Mouse (Mus musculus) liver, adult (tissue): ENCODE measurements around the gene Mrpl49.
A peak's percentile ranks its signal among the peaks of the same experiment; 100 is the strongest.

Source experiments
- GATA4 ChIP-seq: IDR thresholded peaks from 2 replicates; pipeline ENCODE4 v1.6.1; 2014; ENCODE audit warnings: mild to moderate bottlenecking, low read length; ENCODE audit not compliant: insufficient replicate concordance

Mrpl49 gene

DNA sequence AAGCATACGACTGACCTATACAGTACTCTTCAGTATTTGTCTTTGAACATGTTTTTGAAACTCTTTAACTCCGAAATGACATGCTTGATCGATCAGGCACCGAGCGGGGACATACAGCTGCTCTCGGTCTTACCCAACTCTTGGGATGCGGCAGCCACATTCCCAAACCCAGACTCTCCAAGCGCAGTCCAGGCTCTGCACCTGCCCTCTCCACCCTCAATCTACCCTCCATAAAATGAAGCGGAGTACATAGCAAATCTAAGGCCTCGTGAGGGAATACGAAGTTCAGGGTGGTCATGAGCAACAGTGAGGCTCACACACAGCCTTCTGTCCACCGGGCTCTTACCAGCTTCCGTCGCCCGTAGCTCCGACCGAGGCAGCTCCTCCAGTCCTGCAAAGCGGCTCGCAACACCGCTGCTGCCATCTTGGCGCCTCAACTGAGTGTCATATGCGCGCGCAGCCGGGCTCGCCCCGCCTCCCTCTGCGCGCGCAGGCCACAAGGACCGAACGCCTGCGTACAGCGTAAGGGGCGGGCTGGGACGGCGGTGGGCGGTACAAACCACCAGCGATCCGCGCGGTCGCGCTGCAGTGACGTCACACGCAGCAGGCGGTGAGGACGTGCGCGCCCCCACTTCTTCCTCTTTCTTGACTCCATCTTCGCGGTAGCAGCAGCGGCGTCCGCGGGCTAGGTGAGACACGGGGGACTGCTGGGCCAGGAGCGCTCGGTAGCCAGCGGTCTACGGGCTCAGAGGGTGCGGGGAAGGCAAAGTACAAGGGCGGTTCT is at the start of gene Mrpl49, which contains the start of gene Fau:
Mrpl49 (minus strand) TSS at position 473 of the 784 bp plus-strand sequence.
Fau (plus strand) TSS at position 532 of the 784 bp plus-strand sequence.
- peak; percentile 61; the same call in 1 of the 2 replicates for TF ChIP-seq GATA4

GRCm38 (mm10) chr19:6105586-6105985 is 48.0 kb upstream of the Mrpl49 start, which contains the start of gene Naaladl1:
Gene Naaladl1, plus strand, starts transcription at chr19:6105782.
- TF ChIP-seq GATA4 = no peak

- TF ChIP-seq GATA4 = no peak
These were observed 46.9 kb upstream of the Mrpl49 start for GRCm38 (mm10) chr19:6104476-6104875.

- TF ChIP-seq GATA4 = no peak
These were observed 44.7 kb upstream of the Mrpl49 start for GRCm38 (mm10) chr19:6102169-6102853.

DNA sequence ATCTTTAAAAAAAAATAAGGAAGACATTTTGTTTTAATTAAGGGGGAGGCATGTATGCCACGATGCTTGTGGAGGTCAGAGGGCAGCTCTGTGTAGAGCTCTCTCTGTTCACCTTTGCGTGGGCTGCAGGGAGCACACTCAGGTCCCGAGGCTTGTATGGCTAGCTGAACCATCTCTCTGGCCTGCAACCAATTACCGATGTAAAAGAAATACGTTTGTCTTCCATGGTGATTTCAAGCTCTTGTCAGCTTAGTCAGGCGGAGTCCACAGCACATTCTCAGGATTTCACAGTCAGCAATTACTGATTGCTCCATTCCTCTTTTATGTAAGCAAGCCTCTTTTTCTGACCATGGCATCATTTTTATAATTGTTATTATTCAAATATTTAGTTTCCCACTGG is 43.6 kb upstream of the Mrpl49 start:
- TF ChIP-seq GATA4 = no peak

DNA sequence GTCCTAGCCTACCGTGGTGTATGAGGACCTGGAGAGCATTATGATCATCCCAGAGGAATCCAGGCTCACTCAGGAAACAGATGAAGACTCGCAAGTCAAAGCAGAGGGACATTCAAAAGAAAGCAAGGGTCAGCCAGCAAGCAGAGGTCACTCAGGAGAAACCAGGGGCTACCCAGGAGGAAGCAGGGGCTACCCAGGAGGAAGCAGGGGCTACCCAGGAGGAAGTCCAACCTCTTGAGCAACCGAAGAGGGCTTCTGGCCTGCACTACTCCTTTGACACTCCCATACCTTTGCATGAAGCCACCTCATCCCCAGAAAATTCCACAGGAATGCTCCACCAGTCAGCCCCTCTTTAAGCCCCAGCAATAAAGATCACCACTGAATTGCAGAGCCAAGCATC is 40.3 kb upstream of the Mrpl49 start:
- TF ChIP-seq GATA4 = no peak

DNA sequence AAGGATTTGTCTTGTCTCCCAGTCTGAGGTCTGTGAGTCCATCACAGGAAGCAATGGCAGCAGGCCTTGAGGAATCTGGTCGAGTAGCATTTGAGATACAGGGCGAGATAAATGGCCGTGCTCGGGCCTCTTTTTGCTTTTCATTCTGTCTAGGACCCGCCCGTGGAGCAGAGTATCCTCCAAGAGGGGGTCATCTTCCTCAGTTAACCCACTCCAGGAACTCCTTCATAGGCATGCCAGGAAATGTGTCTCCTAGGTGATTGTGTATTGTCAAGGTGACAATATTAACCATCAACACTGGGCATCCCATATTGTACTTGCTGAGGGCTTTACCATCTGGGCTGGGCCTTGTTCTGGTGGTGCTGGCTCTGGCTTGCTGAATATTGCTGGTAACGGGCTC is 36.5 kb upstream of the Mrpl49 start, which contains the start of gene AC131692.1:
AC131692.1 (plus strand) TSS at position 301 of the 400 bp plus-strand sequence.
- TF ChIP-seq GATA4 = no peak

DNA sequence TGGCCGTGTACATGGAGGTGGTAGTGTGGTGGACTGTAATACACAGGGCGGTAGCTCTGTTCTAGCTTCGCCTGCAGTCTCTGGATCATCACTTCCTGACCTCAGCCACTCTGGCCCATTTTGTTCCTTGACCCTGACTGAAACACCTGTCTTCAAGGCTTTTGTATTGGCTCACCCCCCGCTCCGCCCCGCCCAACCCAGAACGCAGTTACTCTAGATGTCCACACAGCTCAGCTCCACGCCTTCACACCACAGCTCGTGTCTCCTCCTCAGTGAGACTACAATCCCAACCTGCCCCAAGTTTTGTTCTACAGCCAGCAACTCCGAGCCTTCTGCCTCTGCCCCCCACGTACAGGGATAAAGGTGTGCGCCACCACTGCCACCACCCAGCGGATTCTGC is 31.3 kb upstream of the Mrpl49 start:
- TF ChIP-seq GATA4 = no peak

DNA sequence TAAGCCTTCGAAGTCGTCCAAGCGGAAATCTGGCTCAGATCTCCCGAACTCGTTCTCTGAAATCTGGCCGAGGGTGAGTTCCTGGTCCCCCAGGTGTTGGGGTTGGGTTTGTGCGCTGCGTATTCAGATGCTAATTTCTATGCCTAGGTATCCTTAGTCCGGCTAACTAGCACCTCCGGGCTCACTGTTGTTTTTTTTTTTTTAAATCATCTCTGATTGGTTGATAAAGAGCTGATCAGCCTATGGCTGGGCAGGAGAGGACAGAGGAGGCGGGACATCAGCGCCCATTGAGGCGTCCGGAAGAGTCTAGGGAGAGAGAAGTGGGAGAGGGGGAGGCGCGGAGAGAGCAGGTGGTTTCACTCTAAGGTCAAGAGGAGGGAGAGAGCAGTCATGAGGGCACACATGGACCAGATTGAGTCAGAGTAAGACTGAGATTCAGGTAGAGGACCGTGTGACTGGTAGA is 27.9 kb upstream of the Mrpl49 start:
- no peak for TF ChIP-seq GATA4

- peak; percentile 83; the same call in 1 of the 2 replicates for TF ChIP-seq GATA4
These were observed 27.1 kb upstream of the Mrpl49 start, which contains the start of the genes Zfpl1 and Cdca5 for GRCm38 (mm10) chr19:6084478-6085248. Gene Zfpl1, minus strand, starts transcription at chr19:6084956. Gene Cdca5, plus strand, starts transcription at chr19:6084983.

- TF ChIP-seq GATA4 = no peak
These were observed 24.6 kb upstream of the Mrpl49 start, which contains the start of gene Gm28374 for GRCm38 (mm10) chr19:6082156-6082555. Gene Gm28374, minus strand, starts transcription at chr19:6082256.

- no peak for TF ChIP-seq GATA4
These were observed 22.4 kb upstream of the Mrpl49 start, which contains the start of gene Tmem262 for GRCm38 (mm10) chr19:6079983-6080480. Gene Tmem262, plus strand, starts transcription at chr19:6080033.

DNA sequence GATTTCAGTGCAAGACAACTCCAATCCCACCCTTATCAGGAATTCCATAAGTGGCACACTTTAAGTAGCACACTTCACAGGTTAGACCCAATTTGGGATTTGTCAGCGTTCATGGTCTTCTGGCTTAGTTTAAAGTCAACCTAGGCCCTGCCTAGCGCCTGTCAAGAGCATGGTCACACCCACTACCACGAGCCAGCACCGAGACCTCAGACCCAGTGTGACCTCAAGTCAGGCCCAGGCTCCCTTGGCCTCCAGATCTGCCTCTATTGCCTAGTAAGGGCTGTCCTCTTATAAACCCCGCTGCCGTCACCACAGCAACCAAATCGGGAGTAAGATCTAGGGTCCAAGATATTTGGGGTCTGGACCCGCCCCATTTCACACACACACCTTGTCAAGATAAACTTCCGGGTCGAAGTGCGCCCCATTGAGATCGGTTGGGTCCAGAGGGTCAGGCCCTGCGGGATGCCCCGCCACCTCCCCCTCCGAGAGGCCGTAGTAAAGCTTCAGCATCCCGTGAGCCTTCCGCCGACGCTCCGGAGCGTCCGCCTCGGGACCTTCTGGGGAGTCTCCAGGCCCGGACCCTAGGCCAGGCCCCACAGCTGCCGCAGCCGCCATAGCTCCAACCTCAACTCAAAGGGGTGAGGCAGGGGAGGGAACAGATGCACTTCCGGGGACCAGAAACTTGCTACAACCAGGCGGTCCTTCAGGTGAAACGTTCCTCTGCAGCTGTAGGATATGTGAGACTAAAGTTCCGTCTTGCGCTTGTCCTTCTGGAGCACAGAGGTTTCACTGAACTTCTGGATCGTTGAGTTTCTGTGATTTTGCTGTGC is 19.2 kb upstream of the Mrpl49 start, which contains the start of gene Vps51:
Vps51 (minus strand) TSS at position 668 of the 830 bp plus-strand sequence.
- TF ChIP-seq GATA4 = peak; percentile 4; the same call in 1 of the 2 replicates

GRCm38 (mm10) chr19:6073889-6074288 is 16.3 kb upstream of the Mrpl49 start:
- no peak for TF ChIP-seq GATA4
